Mouse (Mus musculus) colon, adult 2 months (tissue): ENCODE results near the gene 1700080O16Rik. TPM values are rescaled to one million over a fixed set of nuclear protein-coding genes. Genes with fewer than 3 reads are reported as not detected.

Experiments
- polyA plus RNA-seq: library from polyadenylated mRNA; depleted of rRNA; stranded (reverse); fragments of >200 nt; gene quantifications from 2 replicates; pipeline ENCODE4 v1.2.3, GENCODE M21; 2012; rRNA removed

1700080O16Rik gene
- not detected in 2 replicates for polyA plus RNA-seq

GRCm38 (mm10) chrX:51972672-51973071 is at the start of gene 1700080O16Rik:
Gene 1700080O16Rik (minus strand): TSS chrX:51972772.

Other genes with a start within 250 kb of the 1700080O16Rik start
- gene Usp26, start 171.5 kb downstream of the 1700080O16Rik start, polyA plus RNA-seq = not detected in 2 replicates
- 21.0 and 24.8 TPM in 2 replicates for gene Gpc4, start 192.5 kb upstream of the 1700080O16Rik start, polyA plus RNA-seq